Mouse (Mus musculus) embryonic fibroblast, embryonic 13.5 days (primary cell): ENCODE measurements at regions not wholly inside any gene's neighbourhood (a gene's known extent, or its start where the extent isn't known, plus 50 kb on each side); places are given as distances from the start of the nearest gene placed in this dataset.

Experiments used
- H3K27ac ChIP-seq: 2 replicates; pipeline ENCODE4 v1.5.1; 2012; ENCODE audit warnings: low read length, control low read depth, inconsistent platforms; ENCODE audit not compliant: insufficient read depth
- H3K4me1 ChIP-seq: 2 replicates; pipeline ENCODE4 v1.6.1; 2011; ENCODE audit warnings: low read length; ENCODE audit not compliant: control insufficient read depth, insufficient read depth
- H3K4me3 ChIP-seq: 2 replicates; pipeline ENCODE4 v1.5.1; 2011; ENCODE audit warnings: mild to moderate bottlenecking, control low read depth, low read length; ENCODE audit not compliant: insufficient read depth
- CTCF ChIP-seq: IDR thresholded peaks from 2 replicates; pipeline ENCODE4 v1.5.1; 2011; ENCODE audit warnings: mild to moderate bottlenecking, control low read depth, low read length, moderate library complexity, borderline replicate concordance; ENCODE audit not compliant: insufficient read depth
- POLR2A ChIP-seq: IDR thresholded peaks from 2 replicates; pipeline ENCODE4 v1.6.1; 2011; ENCODE audit warnings: low read depth, mild to moderate bottlenecking, control low read depth, low read length, moderate library complexity

DNA sequence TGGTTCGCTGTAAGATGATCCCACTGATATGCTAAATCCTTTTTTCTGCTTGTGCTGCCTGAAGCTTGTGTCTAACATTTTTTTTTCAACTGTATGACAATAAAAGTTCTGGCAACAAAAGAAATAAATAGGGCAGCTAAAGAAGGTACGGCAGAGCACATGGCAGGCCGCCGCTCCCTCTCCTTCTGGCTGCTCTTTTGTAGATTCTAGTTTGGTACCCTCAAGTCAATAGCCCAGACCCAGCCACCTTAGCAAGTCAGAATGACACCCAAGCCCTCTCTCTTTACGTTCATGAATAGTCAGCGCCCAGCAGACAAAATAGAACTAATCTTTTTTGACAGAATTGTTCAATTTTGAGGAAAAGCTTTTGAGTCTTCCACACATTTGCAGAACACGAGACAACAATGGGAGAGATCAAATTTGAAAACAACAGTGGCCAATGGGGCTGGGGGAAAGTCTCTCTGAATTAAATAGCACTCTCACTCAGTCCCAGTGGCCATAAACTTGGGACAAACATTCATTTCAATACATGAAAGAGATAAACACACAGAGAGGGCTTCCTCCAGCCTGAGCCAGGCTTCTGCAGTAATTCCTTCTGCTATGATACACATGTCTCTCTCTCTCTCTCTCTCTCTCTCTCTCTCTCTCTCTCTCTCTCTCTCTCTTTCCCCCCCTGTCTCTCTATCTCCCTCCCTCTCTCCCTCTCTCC is 180.0 kb upstream of the Otx2 start:
- Histone ChIP-seq H3K27ac (no peak overlapping the region), H3K4me1 (no peaks in the 10 kb centered on the region), H3K4me3 (no peak overlapping the region)
- TF ChIP-seq CTCF = no peak
- TF ChIP-seq POLR2A = no peak

DNA sequence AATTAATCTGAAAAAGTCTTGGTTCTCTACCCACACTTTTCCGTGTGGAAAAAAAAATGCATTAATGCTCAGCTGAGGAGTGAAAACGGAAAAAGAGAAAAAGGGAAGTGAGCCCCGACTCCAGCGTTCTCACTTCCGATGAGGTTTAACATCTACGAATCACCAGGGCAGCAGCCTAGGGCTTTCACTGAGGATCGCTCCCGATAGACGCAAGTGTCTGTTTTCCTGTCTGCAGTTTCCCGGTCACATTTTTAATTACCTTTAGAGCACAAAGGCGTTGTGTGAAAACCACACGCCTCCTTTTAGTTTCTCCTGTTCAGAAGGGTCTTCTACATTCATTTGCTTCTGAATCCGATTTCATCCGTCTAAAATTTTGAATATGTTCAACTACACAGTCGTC is 179.2 kb upstream of the Otx2 start:
- H3K27ac ChIP-seq = no peak overlapping the region
- TF ChIP-seq CTCF = no peak
- TF ChIP-seq POLR2A = no peak
- H3K4me3 ChIP-seq = no peak overlapping the region
- H3K4me1 ChIP-seq = no peaks in the 10 kb centered on the region

DNA sequence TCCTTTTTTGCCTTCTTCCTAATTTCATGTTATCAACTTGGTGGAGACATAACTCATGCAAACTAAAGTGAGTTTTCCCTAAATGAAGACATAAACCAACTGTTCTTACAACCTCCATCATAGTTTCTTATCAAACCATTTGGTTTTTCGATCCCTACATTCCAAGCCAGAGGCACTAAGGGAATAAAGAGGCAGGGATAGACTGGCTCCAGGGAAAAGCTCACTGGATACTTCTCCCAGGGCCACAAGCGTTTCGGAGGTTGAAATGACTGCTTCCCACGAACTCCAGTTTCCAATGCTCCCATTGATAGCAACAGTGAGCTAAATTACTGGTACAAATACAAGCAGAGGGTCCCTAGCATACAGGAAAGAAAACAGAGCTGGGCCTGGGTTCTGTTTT is 178.4 kb upstream of the Otx2 start:
- no peak overlapping the region for H3K4me3 ChIP-seq
- TF ChIP-seq POLR2A = no peak
- no peak for TF ChIP-seq CTCF
- H3K27ac ChIP-seq = no peak overlapping the region
- H3K4me1 ChIP-seq = no peaks in the 10 kb centered on the region

DNA sequence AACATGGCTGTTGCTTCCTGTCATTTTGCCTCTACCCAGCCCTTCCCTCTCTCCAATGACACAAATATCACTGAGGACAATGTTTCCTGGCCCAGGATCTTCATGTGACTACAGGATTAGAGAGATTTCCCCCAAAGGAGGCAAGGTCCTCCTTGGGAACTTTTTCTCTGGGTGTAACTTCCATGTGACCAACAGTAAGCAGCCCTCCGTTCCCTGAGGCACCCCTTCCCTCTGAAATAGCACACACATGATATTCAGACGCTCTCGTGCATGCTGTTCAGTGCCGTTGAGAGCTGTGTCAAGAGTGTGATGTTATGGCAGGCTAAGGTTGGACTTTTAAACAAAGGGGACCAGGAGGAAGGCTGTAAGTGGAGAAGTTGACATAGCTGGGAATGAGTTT is 169.2 kb upstream of the Otx2 start:
- no peaks in the 10 kb centered on the region for H3K4me1 ChIP-seq
- H3K27ac ChIP-seq = no peak overlapping the region
- H3K4me3 ChIP-seq = no peak overlapping the region
- no peak for TF ChIP-seq POLR2A
- TF ChIP-seq CTCF = no peak

DNA sequence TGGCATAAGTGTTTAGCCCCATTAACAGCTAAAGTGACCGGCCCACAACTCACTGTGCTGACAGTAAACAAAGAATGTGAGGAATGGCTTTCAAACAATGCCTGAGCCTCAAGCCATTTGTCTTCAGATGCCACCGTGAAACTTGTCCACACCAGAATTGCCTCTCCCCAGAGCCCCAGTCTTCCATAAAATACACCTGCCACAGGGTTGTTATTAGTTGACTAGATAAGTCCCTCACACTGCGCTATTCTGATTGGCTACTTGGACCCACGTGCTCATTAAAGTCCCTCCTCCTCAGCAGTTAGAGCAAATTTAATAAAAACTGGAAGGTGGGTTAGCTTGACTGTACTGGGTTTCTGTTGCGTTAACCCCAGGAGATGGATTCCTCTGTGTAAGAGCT is 167.7 kb upstream of the Otx2 start:
- no peaks in the 10 kb centered on the region for H3K4me1 ChIP-seq
- no peak for TF ChIP-seq POLR2A

DNA sequence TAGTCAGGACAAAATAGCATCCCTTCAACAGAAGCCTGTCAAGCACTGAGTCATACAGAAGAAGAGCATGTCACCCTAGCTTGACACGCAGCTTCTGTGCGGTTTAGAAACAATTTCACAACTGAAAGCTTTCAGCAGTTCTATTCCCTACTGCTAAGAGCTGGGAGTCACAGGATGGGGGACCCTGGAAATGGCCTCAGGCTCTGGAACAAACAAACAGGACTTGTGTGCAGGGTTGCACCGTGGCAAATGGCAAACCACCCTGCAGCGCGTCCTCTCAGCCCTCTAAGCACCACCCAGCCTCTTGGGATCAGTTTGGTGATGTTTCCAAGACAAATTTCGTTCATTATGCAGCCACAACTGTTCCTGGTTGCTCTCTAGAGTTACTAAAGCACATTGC is 163.6 kb upstream of the Otx2 start:
- Histone ChIP-seq H3K4me3 (no peak overlapping the region), H3K4me1 (no peaks in the 10 kb centered on the region), H3K27ac (no peak overlapping the region)
- TF ChIP-seq POLR2A = no peak
- no peak for TF ChIP-seq CTCF

More for the DNA sequence above, 167.7 kb upstream of the Otx2 start:
- Histone ChIP-seq H3K4me3 (no peak overlapping the region), H3K27ac (no peak overlapping the region)

DNA sequence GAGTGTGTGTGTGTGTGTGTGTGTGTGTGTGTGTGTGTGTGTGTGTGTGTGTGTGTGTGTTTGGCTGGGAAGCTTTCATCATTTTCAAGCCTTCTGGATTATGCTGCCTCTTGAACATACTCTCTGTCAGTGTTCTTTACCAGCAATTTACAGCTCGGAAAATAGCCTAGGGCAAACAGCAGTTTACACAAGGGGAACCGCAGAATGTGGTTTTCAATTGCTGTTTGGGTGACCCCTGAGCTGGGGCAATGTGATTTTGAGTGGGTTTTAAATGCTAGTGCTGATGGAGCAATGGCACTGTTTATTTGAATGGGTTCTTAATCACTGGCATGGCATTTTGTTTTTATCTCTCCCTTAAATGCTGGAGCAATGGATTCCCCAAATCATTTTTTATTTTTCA is 162.5 kb upstream of the Otx2 start:
- H3K27ac ChIP-seq = no peak overlapping the region
- H3K4me3 ChIP-seq = no peak overlapping the region
- no peak for TF ChIP-seq CTCF
- no peak for TF ChIP-seq POLR2A
- no peaks in the 10 kb centered on the region for H3K4me1 ChIP-seq

DNA sequence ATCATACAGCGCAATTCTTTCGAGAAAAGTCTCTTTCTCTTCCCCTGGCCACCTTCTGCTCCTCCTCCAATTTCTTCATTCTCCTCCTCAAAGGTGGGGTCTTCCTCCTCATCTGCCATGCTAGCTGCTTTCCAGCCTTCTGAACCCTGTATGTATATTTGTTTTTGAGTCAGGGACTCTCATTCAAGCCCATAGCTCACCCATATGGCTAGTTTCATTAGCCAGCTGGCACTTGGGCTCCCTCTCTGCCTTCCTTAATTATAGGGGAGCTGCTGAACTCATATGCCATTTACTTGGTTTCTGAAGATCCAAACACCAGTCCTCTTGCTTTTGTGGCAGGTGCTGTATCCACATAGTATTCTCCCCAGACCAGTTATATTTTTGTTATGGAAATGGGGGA is 160.8 kb upstream of the Otx2 start:
- Histone ChIP-seq H3K4me1 (no peaks in the 10 kb centered on the region), H3K27ac (no peak overlapping the region), H3K4me3 (no peak overlapping the region)
- TF ChIP-seq POLR2A (no peak), CTCF (no peak)

DNA sequence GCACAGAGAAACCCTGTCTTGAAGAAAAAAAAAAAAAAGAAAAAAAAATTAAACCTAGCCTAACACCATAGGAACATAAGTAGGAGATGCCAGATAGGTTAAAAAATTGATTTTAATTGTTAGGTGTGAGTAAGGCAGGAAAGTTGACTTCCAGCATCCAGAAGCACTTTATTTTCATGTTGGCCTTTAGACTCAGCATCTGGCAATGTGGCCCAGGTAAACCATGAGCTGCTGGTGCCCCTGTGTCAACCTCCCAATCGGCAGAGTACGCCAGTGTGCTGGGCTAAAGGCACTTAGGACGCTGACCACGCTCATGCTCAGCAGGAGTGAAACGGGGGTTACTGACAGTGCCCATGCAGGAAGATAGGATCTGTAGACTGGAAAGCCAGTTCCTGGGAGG is 152.8 kb upstream of the Otx2 start:
- TF ChIP-seq POLR2A (no peak), CTCF (no peak)
- Histone ChIP-seq H3K4me1 (no peaks in the 10 kb centered on the region), H3K4me3 (no peak overlapping the region), H3K27ac (no peak overlapping the region)

DNA sequence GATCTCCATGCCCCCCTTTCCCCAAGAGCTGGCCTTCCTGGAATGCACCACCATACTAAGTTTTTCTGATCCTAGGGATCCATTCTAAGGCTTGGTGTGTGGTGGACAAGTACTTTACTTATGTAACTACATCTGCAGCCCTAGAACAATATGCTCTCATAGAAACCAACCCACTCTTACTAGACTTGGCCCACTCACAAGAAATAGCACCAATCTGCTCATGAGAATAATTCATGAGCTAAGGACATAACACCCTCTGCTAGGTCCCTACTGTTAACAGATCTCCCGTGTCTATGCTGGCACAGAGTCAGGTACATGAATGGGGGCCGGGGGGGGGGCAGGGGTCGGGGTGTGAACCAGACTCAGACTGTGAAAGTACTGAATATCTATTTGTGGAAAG is 150.8 kb upstream of the Otx2 start:
- no peaks in the 10 kb centered on the region for H3K4me1 ChIP-seq
- no peak overlapping the region for H3K4me3 ChIP-seq
- no peak for TF ChIP-seq POLR2A
- no peak for TF ChIP-seq CTCF
- H3K27ac ChIP-seq = no peak overlapping the region

DNA sequence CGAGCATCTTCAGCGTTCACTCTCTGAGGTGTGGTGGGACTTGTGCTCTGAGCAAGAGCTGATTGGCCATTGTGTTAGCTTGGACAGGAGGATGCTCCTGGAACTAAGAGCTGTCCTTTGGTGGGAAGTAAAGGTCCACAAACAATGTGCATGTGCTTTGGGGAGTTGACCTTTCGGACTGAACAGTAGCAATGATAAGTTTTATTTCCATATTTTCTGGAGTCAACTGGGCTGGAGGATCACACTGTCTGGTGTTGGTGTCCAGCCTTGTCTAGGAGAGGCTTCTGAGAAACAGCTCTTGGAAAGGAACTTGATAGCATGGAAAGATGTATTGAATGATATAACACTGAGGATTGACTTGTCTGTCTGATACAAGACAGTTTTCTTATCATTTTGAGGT is 142.3 kb upstream of the Otx2 start:
- Histone ChIP-seq H3K4me3 (no peak overlapping the region), H3K27ac (no peak overlapping the region), H3K4me1 (no peaks in the 10 kb centered on the region)
- no peak for TF ChIP-seq POLR2A
- TF ChIP-seq CTCF = no peak
